Mouse (Mus musculus): ENCODE measurements around the gene Gaa. TPM values are rescaled to one million over a fixed set of nuclear protein-coding genes. Genes with fewer than 3 reads are reported as not detected.
"Not testable (repeated sequence)": the region's sequence is repeated elsewhere in the genome, so short reads cannot be mapped to it uniquely, and the experiment has no call there.

Gaa gene
- 100 to 1,000 TPM; 128 to 162 (median 139) TPM for total RNA-seq (2022)

DNA sequence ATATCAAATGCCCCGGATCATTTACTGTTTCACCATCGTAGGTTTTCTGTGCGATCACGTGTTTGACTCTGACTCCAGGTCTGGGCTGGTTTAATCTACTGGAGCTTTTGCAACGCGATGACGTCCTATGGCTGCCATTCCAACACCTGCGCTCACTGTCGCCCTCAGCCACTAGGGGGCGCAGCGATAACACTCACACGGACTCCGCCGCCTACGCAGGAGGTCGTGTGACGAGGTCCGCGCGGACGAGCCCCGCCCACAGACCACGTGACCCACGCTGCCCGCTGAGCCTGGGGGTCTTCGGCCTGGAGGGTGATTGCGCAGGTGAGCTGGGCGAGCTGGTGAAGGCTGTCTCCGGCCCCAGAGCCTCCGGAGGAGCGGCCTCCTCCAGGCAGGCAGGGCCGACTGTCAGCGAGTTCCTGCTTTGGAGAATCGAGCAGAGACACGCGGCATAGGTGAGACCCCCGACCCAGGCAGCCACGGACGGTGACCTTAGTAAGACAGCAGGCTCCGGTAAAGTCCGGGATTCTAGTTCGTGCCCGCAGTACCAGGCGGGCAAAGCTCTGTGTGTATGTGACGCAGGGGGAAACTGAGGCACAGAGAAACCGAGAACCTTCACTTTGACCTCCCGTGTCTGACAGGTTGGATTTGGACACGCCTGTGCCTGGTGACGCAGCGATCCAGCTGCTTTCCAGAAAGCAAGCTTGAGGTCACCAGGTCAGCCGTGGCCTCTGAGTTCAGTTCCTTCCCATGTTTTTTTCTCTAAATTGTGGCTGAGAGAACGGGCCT, at the start of gene Gaa:
TSS of gene Gaa (plus strand) at position 120 of the 789 bp plus-strand sequence.
- DNase-seq = peak; percentile 92

GRCm38 (mm10) chr11:119219816-119220465, 47.7 kb upstream of the Gaa start:
- peak; percentile 51 for DNase-seq

GRCm38 (mm10) chr11:119221812-119222510, 45.7 kb upstream of the Gaa start:
- no peak for DNase-seq

GRCm38 (mm10) chr11:119223124-119223890, 44.4 kb upstream of the Gaa start:
- no peak for DNase-seq

DNA sequence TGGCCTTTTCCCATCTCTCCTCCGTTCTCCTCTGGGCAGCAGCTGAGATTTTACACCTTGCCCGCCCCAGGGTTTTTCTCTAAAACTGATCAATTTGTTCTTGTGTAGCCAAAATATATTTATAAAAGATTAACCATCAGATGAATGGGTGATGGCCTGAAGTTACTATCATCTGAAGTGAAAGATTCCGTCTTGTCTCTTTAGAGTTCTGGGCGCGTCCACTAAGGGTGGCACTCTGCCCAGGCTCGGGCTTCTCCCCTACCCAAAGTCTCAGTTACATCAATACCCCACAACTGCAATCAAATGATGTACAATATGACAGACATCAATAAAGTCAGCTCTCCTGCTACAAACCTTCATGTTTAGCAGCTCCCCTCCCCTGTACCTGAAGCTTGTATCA, 42.8 kb upstream of the Gaa start:
- no peak for DNase-seq

GRCm38 (mm10) chr11:119225634-119226033, 42.1 kb upstream of the Gaa start:
- DNase-seq = no peak

- DNase-seq = no peak
Observed at GRCm38 (mm10) chr11:119227591-119227990, 40.1 kb upstream of the Gaa start.

GRCm38 (mm10) chr11:119228091-119228781, 39.5 kb upstream of the Gaa start, which contains the start of the genes Tbc1d16 and Ccdc40:
TSS of gene Tbc1d16 (minus strand) at chr11:119228499.
TSS of gene Ccdc40 (plus strand) at chr11:119228572.
- peak; percentile 36 for DNase-seq

DNA sequence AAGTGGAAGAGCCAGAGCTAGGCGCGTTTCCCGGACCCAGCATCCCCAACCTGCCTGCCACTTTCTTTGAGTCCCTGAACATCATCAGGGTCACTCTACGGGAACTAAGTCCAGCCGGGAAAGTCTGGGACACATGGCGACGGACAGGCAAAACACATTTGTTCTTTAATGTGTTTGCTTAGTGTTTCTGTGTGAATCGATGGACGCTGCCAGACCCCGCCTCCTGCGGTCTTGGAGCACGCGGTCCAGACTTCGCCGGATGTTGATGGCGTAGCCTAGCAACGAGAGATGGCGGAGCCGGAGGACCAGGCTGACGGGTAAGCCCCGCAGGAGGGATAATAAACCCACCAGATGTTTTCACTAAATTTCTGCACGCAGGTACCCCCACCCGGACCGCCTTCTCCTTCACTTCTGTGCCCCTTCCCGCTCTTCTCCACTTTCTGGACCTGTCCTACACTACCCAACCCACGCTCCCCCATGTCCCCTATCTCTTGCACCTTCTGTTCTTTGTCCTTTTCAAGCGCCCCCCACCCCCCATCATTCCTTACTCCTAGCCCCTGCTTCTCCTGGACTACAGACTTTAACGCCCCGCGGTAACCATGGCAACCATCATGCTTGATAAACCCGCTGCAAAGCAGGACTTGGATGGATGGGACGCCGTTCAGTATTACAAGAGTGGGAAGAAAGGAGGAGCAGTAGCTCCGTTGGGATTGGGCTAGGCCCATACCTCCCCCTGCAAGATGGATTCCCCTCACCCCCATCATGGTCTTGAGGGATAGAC, 38.7 kb upstream of the Gaa start:
- peak; percentile 46 for DNase-seq

DNA sequence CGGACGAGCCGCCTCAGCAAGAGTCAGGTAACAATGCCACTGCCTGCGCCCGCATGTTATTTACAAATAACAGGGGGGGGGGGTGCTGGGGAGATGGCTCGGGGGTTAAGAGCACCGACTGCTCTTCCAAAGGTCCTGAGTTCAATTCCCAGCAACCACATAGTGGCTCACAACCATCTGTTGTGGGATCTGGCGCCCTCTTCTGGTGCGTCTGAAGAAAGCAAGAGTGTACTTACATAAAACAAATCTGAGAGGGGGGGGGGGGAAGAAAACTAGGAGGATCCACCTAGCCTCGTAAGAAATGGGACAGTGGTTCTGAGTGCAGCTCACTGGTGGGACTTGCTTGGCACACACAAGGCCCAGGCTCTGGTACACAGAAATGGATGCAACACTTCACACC, 32.9 kb upstream of the Gaa start:
- no peak for DNase-seq

DNA sequence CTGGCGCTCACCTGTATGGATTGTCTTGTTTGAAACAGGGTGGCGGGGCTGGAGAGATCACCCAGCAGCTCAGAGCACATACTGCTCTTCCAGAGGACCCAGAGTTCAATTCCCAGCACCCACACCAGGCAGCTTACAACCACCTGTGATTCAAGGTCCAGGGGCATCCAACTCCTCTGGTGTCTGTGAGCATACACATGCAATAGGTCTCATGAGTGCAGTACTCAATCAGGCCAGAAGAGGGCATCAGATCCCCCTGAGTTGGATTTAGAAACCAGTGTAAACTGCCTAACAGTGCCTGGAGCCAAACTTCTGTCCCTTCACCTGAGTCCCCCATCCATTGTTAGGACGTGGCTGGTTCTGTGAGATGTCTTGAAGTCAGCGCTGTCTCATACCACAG, 32.1 kb upstream of the Gaa start:
- DNase-seq = no peak

- no peak for DNase-seq
Observed at GRCm38 (mm10) chr11:119236354-119236753, 31.3 kb upstream of the Gaa start.

- DNase-seq = no peak
Observed at GRCm38 (mm10) chr11:119237007-119237406, 30.7 kb upstream of the Gaa start.

GRCm38 (mm10) chr11:119237568-119238304, 30.0 kb upstream of the Gaa start:
- no peak for DNase-seq

DNA sequence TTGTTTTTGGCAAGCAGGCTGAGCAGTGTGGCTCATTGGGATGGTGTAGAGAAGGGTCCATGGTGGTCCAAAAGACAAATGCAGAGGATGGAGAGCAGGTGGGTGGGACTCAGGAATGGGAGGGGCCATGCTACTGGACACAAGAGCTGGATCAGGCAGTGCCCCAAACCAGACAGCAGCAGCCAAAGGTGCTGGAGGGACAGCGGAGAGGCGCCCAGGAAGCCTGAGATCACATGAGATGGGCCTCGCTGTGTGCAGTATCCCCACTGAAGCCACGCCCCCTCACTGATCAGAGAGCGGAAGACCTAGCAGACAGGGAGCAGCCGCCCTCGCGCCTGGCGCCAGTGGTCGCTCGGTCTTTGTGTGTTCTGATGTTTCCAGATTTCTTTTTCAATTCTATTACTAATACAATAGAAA, 29.4 kb upstream of the Gaa start:
- DNase-seq = no peak

DNA sequence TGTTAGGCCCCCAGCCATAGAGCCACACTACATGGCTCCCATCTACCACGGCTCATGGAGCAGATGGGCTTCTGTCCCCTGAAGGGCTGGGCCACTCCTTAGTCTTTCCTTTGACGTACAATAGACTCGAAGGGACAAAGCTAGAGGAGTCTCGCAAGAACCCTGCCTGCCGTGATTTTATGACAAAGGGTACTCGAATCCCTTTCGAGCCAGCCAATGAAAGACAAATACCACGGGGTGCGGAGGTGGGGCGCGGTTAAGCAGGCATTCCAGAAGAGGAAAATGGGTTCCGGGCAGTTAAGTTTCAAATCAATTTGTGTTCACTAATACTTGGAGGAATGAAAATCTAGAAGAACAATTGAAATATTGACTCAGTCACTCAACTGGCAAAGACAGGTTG, 28.2 kb upstream of the Gaa start:
- DNase-seq = no peak

DNA sequence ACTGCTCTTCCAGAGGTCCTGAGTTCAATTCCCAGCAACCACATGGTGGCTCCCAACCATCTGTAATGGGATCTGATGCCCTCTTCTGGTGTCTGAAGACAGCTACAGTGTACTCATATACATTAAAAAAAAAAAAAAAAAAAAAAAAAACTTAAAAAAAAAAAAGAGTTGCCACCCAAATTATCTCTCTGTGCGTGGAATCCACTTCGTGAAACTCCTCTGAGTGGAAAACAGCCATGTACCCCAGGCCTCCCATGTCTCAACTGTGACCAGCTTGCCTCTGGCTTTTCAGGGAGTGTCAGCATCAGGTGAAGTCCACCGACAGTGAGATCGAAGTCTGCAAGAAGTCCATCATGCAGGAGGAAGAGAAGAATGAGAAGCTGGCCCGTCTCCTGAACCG, 22.1 kb upstream of the Gaa start:
- not testable (repeated sequence) for DNase-seq

DNA sequence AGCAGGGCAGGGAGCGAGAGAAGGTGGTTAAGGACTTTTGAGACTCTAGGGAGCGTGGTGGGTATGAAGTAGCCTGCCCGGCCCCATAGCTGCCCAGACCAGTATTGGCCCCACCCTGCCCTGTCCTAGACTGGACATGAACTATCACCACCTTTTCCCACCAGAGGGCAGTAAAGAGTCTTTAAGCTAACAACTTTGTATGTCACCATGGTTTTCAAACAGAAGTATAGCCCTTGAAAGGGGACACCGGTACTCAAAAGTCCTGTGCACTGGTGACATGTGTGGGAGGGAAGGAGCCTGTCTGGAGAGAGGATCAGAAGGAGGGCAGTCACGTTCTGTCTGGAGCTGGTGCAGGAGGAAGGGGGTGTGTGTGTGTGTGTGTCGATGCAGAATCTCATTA, 18.7 kb upstream of the Gaa start:
- no peak for DNase-seq

- DNase-seq = no peak
Observed at GRCm38 (mm10) chr11:119250998-119251397, 16.7 kb upstream of the Gaa start.

DNA sequence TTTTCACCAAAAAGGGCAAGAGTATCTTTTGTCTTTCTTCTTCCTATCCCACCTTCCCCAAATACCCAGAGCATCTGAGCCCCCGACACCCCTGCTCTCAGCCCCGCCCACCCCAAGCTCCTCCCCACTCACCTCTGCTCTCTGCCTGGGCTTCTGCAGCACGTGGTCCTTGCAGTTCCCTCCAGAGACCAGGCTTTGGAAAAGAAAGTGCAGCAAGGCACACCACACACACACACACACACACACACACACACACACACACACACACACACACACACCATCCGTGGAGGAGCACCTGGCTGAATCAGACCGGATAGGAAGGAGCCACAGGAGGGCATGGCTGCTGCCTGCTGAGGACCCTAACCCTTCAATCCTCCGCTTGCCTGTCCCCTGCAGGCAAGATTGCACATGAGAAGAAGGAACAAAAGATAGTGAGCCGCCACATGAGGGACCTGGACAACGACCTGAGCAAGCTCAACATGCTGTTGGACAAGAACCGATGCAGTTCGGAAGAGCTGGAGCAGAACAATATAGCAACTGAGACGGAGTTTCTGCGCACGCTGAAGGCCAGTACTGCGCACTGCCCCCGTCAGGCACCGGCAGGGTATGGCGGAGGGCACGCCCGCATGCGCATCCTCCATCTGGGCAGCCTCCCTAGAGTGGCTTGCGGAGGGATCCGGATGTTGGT, 14.7 kb upstream of the Gaa start:
- no peak for DNase-seq
